Mouse (Mus musculus) neural tube, embryonic 14.5 days (tissue): ENCODE measurements around the gene Map4k2. TPM values are rescaled to one million over a fixed set of nuclear protein-coding genes. Genes with fewer than 3 reads are reported as not detected.
A peak's percentile ranks its signal among the peaks of the same experiment; 100 is the strongest.

Source experiments
- ATAC-seq: fragments of 200-750 bp; cut with Nextera tagmentation; 2 replicates; pipeline ENCODE4 v1.8.0; 2017; ENCODE audit warnings: low read depth, mild to moderate bottlenecking, moderate TSS enrichment, moderate library complexity
- H3K27ac ChIP-seq: fragments of 300-500 bp; sonication (generic); 2 replicates; pipeline ENCODE4 v1.5.1; 2014; ENCODE audit warnings: low read depth, mild to moderate bottlenecking, control low read depth, low read length, moderate library complexity, mixed read lengths
- H3K27me3 ChIP-seq: fragments of 300-500 bp; sonication (generic); 2 replicates; pipeline ENCODE4 v1.6.1; 2014; ENCODE audit warnings: low read length; ENCODE audit not compliant: control insufficient read depth, insufficient read depth
- H3K36me3 ChIP-seq: fragments of 300-500 bp; sonication (generic); 2 replicates; pipeline ENCODE4 v1.6.1; 2014; ENCODE audit warnings: low read length, mixed read lengths; ENCODE audit not compliant: control insufficient read depth, insufficient read depth
- H3K4me1 ChIP-seq: fragments of 300-500 bp; sonication (generic); 2 replicates; pipeline ENCODE4 v1.6.1; 2014; ENCODE audit warnings: low read length; ENCODE audit not compliant: control insufficient read depth, insufficient read depth
- H3K4me2 ChIP-seq: fragments of 300-500 bp; sonication (generic); 2 replicates; pipeline ENCODE4 v1.6.1; 2014; ENCODE audit warnings: mild to moderate bottlenecking, low read depth, low read length, control low read depth
- H3K4me3 ChIP-seq: fragments of 300-500 bp; sonication (generic); 2 replicates; pipeline ENCODE4 v1.5.1; 2014; ENCODE audit warnings: low read depth, low read length, control low read depth, mixed read lengths
- H3K9ac ChIP-seq: fragments of 300-500 bp; sonication (generic); replicated peaks from 2 replicates; pipeline ENCODE4 v1.6.1; 2014; ENCODE audit warnings: low read depth, mild to moderate bottlenecking, control low read depth, low read length, mixed read lengths
- H3K9me3 ChIP-seq: fragments of 300-500 bp; sonication (generic); 2 replicates; pipeline ENCODE4 v1.6.1; 2016; ENCODE audit warnings: low read length; ENCODE audit not compliant: control insufficient read depth
- WGBS: fragments of 180-500 bp; shearing (Covaris S2); extraction: QIAGEN DNeasy Blood & Tissue Kit; methylation state at CpG from one replicate; pipeline ENCODE4 v1.1.7; 2014; 5-methylcytosine and 5-hydroxymethylcytosine counted together
- polyA plus RNA-seq: library from polyadenylated mRNA; unstranded; fragments of >200 nt; fragmentation: Nextera tagmentation; extraction: Ambion mirVana; gene quantifications from 2 replicates; pipeline ENCODE4 v1.2.1, GENCODE M21; 2014

The Map4k2 gene
- polyA plus RNA-seq, 1 experiment from 2014 or later, result 13.3 TPM

GRCm38 (mm10) chr19:6339191-6339590 lies 1.7 kb upstream of the Map4k2 start:
- Histone ChIP-seq H3K27ac (no peak overlapping the region), H3K36me3 (peaks cover 27% of the 10 kb centered on the region), H3K9ac (no peak overlapping the region), H3K9me3 (no peaks in the 10 kb centered on the region), H3K4me3 (no peak overlapping the region), H3K4me1 (peaks cover 20% of the 10 kb centered on the region), H3K4me2 (no peak overlapping the region), H3K27me3 (no peaks in the 10 kb centered on the region)
- WGBS, result 98% methylated on average over 6 of the region's 6 CpGs
- no peak for ATAC-seq

DNA sequence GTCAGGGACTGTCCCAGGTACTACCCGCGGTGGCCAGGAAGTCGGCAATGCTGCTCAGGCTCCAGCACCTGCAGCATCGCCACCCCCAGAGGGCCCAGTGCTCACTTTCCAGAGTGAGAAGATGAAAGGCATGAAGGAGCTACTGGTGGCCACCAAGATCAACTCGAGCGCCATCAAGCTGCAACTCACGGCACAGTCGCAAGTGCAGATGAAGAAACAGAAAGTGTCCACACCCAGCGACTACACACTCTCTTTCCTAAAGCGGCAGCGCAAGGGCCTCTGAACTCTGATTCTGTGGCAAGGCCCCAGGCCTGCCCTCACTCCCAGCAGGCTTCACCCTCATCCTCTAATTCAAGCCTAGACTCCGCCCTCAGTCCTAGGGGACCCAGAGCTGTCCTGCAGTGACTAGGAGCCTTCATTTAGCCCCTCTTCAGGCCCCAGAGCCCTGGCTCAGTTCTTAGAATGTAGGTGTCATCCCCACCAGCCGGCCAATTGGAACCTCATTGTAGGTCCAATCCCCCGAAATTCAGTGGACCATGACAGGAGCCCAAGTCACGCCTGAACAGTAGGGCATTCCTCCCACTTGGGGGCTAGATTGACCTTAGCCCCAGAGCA lies 938 bp upstream of the Map4k2 start:
- no peaks in the 10 kb centered on the region for H3K27me3 ChIP-seq
- H3K27ac ChIP-seq, result no peak overlapping the region
- no peak overlapping the region for H3K9ac ChIP-seq
- peaks cover 20% of the 10 kb centered on the region for H3K4me1 ChIP-seq
- no peak overlapping the region for H3K4me3 ChIP-seq
- H3K9me3 ChIP-seq, result no peaks in the 10 kb centered on the region
- H3K4me2 ChIP-seq, result peak overlapping the region; percentile 71; the same call in 1 of the 2 replicates
- peaks cover 27% of the 10 kb centered on the region for H3K36me3 ChIP-seq
- no peak for ATAC-seq
- 76% methylated on average over 15 of the region's 15 CpGs for WGBS

- ATAC-seq, result no peak
- Histone ChIP-seq H3K9me3 (no peaks in the 10 kb centered on the region), H3K4me3 (peak overlapping the region; percentile 53), H3K27ac (peak overlapping the region; percentile 7; the same call in 1 of the 2 replicates), H3K4me2 (peak overlapping the region; percentile 71), H3K9ac (peak overlapping the region; percentile 67), H3K27me3 (no peaks in the 10 kb centered on the region), H3K36me3 (peaks cover 43% of the 10 kb centered on the region), H3K4me1 (peaks cover 10% of the 10 kb centered on the region)
- whole genome bisulfite sequencing, result 7% methylated on average over 23 of the region's 23 CpGs
Measured at GRCm38 (mm10) chr19:6341453-6342077, 630 bp downstream of the Map4k2 start.

- H3K9me3 ChIP-seq, result no peaks in the 10 kb centered on the region
- H3K9ac ChIP-seq, result no peak overlapping the region
- 77% methylated on average over 5 of the region's 5 CpGs for WGBS
- no peak overlapping the region for H3K4me3 ChIP-seq
- no peak for ATAC-seq
- H3K36me3 ChIP-seq, result peaks cover 46% of the 10 kb centered on the region
- peaks cover 4% of the 10 kb centered on the region for H3K4me1 ChIP-seq
- H3K27ac ChIP-seq, result no peak overlapping the region
- peak overlapping the region; percentile 71; the same call in 1 of the 2 replicates for H3K4me2 ChIP-seq
- no peaks in the 10 kb centered on the region for H3K27me3 ChIP-seq
Measured at GRCm38 (mm10) chr19:6342276-6342933, 1.5 kb downstream of the Map4k2 start.

DNA sequence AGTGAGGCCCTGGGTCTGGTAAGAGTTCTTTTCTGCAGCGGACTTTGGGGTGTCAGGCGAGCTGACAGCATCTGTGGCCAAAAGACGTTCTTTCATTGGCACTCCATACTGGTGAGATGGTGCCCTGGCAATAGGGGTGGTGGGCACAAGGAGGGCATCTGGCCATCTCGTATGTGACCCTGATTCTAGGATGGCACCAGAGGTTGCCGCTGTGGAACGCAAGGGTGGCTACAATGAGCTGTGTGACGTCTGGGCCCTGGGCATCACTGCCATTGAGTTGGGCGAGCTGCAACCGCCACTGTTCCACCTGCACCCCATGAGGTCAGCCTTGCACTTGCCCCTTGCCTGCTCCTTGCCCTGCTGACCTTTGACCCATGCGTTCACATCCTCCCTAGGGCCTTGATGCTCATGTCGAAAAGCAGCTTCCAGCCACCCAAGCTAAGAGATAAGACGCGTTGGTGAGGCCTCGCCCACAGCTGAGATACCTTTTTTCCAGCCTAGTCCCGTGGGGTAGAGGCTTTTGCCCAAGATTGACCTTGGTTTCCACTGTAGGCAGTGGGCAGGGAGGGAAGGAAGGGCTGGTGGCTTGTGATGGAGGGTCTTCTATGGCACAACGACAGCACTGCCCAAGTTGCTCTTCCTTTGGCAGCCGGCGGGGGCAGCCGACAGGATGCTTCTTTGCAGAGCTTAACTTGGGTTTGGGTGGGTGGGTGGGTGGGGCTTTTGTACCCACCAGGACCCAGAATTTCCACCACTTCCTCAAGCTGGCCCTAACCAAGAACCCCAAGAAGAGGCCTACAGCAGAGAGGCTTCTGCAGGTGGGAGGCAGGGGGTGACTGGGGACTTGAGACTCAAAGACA lies 2.4 kb downstream of the Map4k2 start:
- ATAC-seq, result no peak
- H3K36me3 ChIP-seq, result peaks cover 39% of the 10 kb centered on the region
- 90% methylated on average over 19 of the region's 19 CpGs for WGBS

DNA sequence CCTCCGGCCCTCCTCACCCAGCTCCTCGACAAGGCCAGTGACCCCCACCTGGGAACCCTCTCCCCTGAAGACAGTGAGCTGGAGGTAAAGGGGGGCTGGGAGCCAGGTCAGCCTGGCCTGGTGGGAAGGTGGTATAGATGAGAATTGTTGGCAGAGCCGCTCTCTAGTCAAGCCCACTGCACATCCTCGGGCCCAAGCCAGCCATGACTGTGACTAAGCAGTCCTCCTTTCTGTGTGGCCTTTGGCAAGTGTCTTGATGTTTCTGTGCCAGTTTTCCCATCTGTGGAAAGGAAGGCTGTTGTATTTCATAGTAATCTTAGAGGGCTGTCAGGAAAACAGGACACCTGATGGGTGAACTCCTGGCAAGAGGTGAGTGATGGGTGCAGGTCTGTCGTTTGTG lies 3.1 kb downstream of the Map4k2 start:
- Histone ChIP-seq H3K9me3 (no peaks in the 10 kb centered on the region), H3K4me2 (no peak overlapping the region), H3K4me3 (no peak overlapping the region), H3K27ac (no peak overlapping the region), H3K4me1 (peaks cover 4% of the 10 kb centered on the region), H3K36me3 (peaks cover 32% of the 10 kb centered on the region), H3K27me3 (no peaks in the 10 kb centered on the region), H3K9ac (no peak overlapping the region)
- no peak for ATAC-seq
- 91% methylated on average over 5 of the region's 5 CpGs for WGBS

More for the DNA sequence above, 2.4 kb downstream of the Map4k2 start:
- H3K4me1 ChIP-seq, result peaks cover 4% of the 10 kb centered on the region
- no peak overlapping the region for H3K27ac ChIP-seq
- no peak overlapping the region for H3K4me2 ChIP-seq
- H3K27me3 ChIP-seq, result no peaks in the 10 kb centered on the region
- H3K4me3 ChIP-seq, result no peak overlapping the region
- no peaks in the 10 kb centered on the region for H3K9me3 ChIP-seq
- H3K9ac ChIP-seq, result no peak overlapping the region

DNA sequence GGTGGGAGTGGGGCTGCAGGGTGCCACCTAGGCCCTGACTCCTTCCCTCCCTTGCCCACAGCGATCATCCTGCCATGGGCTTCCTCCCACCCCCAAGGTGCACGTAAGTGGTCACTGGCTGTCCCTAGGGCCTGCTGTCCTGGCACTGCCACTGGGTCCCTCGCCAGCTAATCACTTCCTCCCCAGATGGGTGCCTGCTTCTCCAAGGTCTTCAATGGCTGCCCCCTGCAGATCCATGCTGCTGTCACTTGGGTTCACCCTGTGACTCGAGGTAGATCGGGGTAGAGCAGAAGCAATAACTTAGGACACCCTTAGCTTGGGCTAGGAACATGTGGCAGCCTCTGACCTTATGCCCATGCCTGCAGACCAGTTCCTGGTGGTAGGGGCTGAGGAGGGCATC lies 5.1 kb downstream of the Map4k2 start:
- Histone ChIP-seq H3K9me3 (no peaks in the 10 kb centered on the region), H3K27me3 (no peaks in the 10 kb centered on the region), H3K4me2 (no peak overlapping the region), H3K27ac (no peak overlapping the region), H3K4me3 (no peak overlapping the region), H3K36me3 (peaks cover 22% of the 10 kb centered on the region), H3K4me1 (peaks cover 4% of the 10 kb centered on the region; the same call in 1 of the 2 replicates), H3K9ac (no peak overlapping the region)
- WGBS, result 93% methylated on average over 5 of the region's 5 CpGs
- no peak for ATAC-seq

DNA sequence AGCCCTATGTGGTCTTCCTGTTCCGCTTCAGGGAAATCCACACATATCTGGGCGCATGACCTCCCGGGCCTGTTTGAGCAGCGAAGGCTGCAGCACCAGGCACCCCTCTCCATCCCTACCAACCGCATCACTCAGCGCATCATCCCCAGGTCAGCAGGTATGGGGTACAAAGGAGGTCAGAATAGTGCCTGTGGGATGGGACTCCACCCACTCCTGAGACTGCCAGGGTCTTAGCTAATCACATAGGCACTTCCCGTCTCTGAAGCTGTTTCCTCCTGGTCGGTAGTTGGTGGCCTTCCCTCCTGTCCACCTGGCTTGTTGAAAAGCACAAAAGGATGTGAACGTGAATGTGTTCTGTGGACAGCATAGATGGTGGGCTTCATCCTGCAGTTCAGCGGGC lies 5.7 kb downstream of the Map4k2 start:
- H3K4me3 ChIP-seq, result no peak overlapping the region
- H3K27me3 ChIP-seq, result no peaks in the 10 kb centered on the region
- H3K9me3 ChIP-seq, result no peaks in the 10 kb centered on the region
- no peaks in the 10 kb centered on the region for H3K4me1 ChIP-seq
- H3K36me3 ChIP-seq, result peaks cover 22% of the 10 kb centered on the region
- H3K4me2 ChIP-seq, result no peak overlapping the region
- WGBS, result 90% methylated on average over 10 of the region's 10 CpGs
- ATAC-seq, result no peak
- no peak overlapping the region for H3K9ac ChIP-seq
- H3K27ac ChIP-seq, result no peak overlapping the region
